Mouse (Mus musculus): ENCODE data around the gene Cks1b.
A peak's percentile ranks its signal among the peaks of the same experiment; 100 is the strongest.
"Not testable (repeated sequence)": the region's sequence is repeated elsewhere in the genome, so short reads cannot be mapped to it uniquely, and the experiment has no call there.

Gene Cks1b

GRCm38 (mm10) chr3:89418170-89418860, at the start of gene Cks1b, which contains the start of gene Shc1:
TSS of gene Cks1b (minus strand) at chr3:89418383.
TSS of gene Shc1 (plus strand) at chr3:89418443.
- peak; percentile 99 for DNase-seq (ENCODE audit: low read depth, low spot score)

- peak; percentile 97 for DNase-seq (ENCODE audit: low read depth, low spot score)
Measured at GRCm38 (mm10) chr3:89458965-89459807, 41.0 kb upstream of the Cks1b start.

GRCm38 (mm10) chr3:89458372-89458964, 40.3 kb upstream of the Cks1b start:
- no peak for DNase-seq (ENCODE audit: low read depth, low spot score)

DNA sequence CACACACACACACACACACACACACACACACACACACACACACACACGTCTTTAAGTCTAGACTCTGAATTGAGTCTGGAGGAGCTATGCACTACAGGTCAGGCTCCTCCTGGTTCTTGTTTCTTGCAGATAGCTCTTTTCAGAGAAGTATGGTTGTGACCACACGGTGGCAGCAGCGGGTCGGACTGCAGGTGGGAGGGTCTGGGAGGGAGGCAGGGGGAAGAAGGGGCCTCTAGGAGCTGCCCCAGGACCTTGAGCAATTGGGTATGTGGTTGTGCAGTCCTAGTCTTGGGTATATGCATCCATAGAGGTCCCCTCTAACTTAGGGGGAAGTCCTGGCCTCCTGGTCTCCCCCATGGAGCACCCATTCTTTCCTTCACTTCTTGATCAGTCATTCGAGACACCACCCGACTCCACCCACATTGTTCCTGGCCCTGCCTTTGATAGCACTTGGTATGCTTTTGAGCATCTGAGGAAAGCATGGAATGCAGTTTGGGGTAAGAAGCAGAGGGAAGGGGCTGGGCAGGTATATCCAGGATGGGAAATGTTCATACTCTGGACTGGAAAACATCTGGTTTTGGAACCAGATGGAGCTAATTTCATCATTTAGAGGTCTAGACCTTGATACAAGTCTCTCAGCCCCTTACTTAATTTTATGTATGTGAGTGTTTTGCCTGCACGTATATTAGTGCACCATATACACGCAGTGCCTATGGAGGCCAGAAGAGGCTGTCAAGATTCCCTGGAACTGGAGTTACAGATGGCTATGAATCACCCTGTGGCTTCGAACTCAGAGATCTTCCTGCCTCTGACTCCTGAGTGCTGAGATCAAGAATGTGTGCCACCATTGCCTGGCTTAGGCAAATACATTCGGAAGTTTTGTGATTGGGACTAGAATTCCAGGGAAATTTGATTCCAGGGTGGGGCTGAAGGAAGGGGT, 38.8 kb upstream of the Cks1b start:
- peak; percentile 79 for DNase-seq (ENCODE audit: low read depth, low spot score)

DNA sequence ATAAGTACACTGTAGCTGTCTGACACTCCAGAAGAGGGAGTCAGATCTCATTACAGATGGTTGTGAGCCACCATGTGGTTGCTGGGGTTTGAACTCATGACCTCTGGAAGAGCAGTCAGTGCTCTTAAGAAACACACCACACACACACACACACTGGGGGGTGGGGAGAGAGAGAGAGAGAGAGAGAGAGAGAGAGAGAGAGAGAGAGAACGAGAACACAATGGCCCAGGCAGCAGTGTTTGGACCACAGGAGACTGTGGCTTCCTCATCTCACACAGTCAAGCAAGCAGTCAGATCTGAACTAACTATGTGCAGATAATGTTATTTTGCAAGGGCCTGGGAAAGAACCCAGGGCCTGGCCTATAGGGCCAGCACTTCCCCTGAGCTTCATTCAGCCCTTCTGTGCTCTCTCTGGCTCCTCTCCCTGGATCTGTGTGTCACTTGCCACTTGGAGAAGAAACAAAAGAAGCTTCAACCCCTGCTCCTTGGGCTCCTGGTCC, 37.7 kb upstream of the Cks1b start:
- DNase-seq (ENCODE audit: low read depth, low spot score): no peak

GRCm38 (mm10) chr3:89454401-89455177, 36.4 kb upstream of the Cks1b start, which contains the start of gene Pmvk:
TSS of gene Pmvk (plus strand) at chr3:89454541.
- no peak for DNase-seq (ENCODE audit: low read depth, low spot score)

DNA sequence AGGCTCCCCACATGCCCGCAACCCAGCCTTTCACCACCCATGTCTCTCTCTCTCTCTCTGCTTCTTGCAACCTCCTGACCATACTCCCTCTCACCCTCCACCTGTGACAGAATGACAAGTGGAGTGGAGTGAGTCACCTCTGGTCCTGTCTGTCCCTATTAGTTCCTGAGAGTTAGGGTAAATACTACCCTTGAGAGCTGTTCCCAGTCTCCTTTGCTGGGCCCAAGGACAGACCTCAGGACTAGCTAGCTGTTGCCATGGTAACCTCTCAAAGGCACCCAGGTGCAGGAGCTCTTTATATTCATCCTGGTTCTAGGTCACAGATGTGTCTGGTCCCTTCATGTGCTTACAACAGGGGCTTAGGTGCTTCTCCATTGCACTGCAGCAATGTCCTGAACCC, 33.7 kb upstream of the Cks1b start:
- peak; percentile 66 for DNase-seq (ENCODE audit: low read depth, low spot score)

- peak; percentile 88 for DNase-seq (ENCODE audit: low read depth, low spot score)
Measured at GRCm38 (mm10) chr3:89449541-89449940, 31.4 kb upstream of the Cks1b start.

DNA sequence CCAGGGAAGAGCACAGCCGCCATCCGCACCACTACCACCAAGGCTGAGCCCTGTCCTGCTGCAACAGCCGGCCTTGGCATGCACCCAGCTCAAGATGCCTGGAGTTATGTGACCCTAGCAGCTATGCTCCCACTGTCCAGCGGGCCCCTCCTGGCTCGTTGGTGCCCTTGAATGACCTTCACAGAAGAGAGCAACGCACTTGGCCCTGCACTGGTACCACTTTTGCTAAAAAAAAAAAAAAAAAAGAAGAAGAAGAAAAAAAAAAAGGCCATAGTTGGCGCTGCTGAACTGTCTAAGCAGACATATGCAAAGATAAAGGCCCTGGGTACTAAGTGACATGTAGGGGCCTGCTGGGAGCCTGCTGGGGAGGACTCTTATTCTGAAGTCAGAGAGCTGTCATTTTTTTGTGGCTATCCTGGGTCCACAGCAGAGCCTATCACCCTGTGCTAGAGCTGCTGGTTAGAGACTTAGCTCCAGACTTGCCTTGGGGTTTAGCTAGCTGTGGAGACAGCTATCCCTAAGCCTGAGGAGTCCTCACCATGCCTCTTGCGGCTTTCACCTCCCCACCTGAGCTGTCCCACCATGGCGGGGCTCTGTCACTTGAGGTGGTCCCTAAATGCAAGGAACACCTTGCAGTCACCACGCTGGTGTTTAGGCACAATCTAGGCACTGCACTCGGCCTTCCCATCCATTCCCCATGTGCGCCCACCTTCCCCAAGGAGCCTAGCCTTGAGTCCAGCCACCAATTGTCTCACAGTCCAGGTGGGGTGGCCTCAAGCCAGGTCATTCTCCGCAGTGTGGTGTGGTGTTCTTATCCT, 30.7 kb upstream of the Cks1b start:
- no peak for DNase-seq (ENCODE audit: low read depth, low spot score)

DNA sequence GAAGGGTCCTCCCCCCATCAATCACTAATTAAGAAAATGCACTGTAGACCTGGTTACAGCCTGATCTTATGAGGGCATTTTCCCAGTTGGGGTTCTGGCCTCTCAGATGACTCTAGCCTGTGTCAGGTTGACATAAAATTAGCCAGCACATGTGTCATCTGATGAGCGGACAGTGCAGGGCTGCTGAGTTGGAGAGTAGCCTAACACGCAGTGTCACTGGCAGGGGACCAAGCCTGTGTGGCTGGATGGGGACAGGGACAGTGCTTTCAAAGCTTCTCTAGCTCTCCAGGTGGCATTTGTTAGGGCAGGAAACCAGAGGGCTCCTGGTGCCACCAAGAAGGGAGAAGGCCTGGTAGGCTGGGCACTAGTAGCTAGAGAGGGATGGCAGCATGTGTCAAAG, 22.5 kb upstream of the Cks1b start:
- no peak for DNase-seq (ENCODE audit: low read depth, low spot score)

GRCm38 (mm10) chr3:89437269-89437668, 19.1 kb upstream of the Cks1b start:
- DNase-seq (ENCODE audit: low read depth, low spot score): peak; percentile 66

DNA sequence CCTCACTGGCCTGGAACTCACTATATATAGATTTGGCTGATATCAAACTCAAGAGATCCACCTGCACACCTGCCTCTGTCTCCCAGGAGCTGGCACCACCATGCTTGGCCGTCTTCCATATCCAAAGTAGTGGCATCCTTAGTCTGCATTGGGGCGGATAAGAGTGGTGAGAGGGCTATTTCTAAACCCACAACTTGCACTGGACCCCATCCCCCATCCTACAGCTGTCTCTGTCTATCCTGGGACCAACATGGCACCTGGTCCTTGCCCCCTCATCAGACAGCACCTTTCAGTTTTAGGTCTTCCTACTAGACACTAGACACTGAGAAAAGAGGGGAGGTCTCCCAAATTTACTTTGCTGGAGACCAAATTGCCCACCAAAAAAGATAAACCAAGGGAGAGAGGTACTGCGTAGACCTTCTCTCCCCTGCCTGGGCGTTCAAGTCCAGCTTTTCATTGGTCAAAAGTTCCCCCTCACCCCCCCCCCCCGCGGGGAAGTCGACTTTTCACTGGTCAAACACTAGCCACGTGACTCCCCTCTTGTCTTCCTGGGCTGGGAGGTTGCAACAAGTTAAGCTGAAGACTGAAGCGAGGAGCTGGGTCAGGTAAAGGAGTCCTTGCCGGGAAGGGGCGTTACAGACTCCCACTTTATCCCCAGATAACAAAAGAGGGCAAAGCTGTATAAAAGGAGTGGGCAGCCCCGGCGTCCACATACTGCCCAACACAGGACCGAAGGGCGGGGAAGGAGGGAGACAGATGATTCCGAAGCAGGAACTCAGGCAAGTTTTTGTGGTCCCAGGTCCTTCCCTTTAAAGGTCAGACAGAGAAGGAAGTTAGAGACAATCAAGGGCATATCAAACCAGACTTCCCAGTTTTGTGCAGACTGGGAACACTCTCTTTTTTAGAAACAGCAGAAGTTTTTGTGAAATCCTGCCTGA, 18.3 kb upstream of the Cks1b start, which contains the start of gene Pbxip1:
Pbxip1 (plus strand) TSS at position 531 of the 938 bp plus-strand sequence.
- DNase-seq (ENCODE audit: low read depth, low spot score): peak; percentile 54

GRCm38 (mm10) chr3:89435041-89435440, 16.9 kb upstream of the Cks1b start:
- no peak for DNase-seq (ENCODE audit: low read depth, low spot score)

DNA sequence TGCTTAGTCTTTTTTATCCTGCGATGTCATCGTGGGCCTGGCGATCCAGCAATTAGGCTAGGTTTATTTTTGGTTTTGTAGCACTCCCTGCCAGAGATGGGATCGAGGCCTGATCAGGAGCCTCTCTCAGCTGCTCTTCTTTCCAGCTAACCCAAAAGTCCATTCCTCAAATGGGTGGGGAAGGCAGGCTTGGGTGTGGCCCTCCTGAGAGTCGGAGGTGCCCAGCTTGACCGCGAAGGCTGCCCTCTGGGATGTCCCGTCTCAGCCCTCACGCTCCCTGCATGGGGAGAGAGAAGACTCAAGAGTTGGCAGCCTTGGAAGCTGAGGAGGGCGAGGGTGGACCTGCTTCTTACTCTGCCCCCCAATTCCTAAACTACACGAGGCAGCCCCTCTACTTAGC, 16.3 kb upstream of the Cks1b start:
- DNase-seq (ENCODE audit: low read depth, low spot score): no peak

GRCm38 (mm10) chr3:89432606-89433005, 14.4 kb upstream of the Cks1b start:
- no peak for DNase-seq (ENCODE audit: low read depth, low spot score)

DNA sequence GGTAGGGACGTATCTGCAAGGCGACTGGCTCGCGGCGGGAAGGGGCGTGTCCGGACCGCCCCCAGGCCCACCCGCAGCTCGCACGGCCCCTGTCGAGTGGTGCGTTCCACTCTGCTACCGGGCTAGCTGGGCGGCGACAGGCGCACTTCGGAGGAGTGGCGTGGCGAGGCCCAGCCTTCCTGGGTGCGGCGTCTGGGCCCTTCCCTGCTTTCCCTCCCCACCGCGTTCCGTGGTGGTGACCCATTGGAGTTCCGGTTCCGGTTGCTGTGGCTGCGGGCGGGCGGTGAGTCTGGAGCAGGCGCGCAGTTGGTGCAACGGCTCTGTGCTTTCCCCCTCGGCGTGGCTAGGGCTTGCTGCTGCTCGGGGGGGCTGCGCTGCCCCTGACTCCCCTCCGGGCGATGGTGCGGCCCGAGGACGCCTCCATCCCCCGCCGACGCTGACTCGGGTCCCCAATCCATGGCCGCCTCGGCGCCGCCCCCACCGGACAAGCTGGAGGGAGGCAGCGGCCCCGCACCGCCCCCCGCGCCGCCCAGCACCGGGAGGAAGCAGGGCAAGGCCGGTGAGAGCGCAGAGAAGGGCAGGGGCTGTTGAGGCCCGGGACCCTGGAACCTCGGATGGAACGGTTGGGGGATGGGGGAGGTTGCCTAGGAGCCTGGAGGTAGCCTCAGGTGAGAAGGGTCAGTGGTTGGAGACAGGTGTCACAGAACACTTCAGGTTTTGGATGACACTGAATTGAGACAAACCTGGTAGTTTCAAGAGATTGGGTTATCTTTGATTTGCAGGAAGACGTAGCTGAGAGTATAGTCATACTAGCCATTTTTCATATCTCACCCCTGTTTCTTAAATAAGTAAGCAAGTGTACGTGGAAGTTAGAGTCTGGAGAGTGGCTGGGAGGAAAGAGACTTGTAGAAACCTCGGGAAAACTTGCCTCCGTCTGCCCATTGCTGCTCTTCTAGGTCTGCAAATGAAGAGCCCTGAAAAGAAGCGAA, 12.3 kb upstream of the Cks1b start, which contains the start of gene Pygo2:
Pygo2 (plus strand) TSS at position 44 of the 989 bp plus-strand sequence.
- DNase-seq (ENCODE audit: low read depth, low spot score): peak; percentile 99

DNA sequence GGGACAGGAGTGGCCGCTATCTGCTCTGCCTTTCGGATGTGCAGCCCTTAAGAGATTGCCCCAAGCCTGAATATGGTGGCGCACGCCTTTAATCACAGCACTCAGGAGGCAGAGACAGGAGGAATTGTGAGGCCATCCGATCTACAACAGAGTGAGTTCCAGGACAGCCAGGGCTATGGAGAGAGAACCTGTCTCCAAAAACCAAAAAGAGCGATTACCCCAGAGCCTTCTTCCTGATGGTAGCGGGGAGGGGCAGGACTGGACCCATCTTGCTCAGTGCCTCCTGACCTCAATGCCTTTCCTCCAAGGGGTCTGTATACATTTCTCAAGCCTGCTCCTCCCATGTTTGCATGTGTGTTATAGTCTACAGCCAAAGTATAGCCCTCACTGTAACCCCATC, 10.8 kb upstream of the Cks1b start:
- not testable (repeated sequence) for DNase-seq (ENCODE audit: low read depth, low spot score)
